Mouse (Mus musculus): ENCODE measurements around the gene Gm5089. TPM values are rescaled to one million over a fixed set of nuclear protein-coding genes. Genes with fewer than 3 reads are reported as not detected.
"Not testable (repeated sequence)": the region's sequence is repeated elsewhere in the genome, so short reads cannot be mapped to it uniquely, and the experiment has no call there.

Gene Gm5089
- total RNA-seq, 2 experiments from 2014 or later = not detected

DNA sequence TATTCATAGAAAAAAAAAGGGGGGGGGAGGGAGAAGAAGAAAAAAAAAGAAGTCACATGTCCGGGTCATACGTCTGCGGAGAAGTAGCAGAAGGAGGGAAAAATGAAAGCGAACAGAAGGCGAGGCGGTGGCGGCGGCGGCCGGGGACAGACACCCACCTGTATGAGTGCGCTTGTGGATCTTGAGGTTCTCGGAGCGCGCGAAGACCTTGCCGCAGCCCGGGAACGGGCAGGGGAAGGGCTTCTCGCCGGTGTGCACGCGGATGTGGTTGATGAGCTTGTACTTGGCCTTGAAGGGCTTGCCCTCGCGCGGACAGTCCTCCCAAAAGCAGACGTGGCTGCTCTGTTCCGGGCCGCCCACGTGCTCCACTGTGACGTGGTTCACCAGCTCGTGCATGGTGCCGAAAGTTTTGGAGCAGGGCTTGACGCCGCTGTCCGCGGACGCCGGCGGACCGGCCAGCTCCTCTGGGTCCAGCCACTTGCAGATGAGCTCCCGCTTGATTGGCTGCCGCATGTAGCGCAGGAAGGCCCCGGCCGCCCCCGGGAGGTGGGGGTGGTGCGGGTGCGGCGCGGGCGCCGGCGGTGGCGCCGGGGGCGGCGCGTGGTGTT lies 12.9 kb upstream of the Gm5089 start:
- DNase-seq = not testable (repeated sequence)

DNA sequence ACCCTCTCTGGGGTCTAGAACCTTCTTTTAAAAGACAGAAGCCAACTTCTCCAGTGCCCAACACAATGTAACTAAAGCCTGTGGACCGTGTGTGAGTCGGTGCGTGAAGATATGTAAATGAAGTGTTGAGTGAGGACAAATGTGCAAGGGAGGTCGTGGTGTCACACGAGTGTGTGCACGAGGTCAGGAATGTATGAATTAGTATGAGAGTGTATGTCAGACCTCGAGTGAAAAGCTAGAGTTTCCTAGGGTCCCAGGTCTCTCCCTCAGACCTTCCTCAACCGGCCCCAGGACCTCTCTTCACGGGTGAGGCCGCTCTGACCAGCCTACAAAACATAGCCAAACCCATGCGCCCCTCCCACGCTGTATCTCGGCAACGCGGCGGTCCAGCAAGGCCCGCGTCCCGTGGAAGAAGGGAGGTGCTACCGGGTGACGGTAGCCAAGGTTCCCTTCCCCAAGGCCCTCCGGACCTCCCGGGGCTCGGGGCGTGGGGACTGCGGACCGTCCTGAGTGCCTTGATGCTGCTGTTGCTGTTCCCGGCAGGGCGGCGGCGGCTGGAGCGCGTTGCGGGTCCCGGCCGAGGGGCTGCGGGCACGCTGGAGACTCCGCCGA lies 12.3 kb upstream of the Gm5089 start:
- no peak for DNase-seq

DNA sequence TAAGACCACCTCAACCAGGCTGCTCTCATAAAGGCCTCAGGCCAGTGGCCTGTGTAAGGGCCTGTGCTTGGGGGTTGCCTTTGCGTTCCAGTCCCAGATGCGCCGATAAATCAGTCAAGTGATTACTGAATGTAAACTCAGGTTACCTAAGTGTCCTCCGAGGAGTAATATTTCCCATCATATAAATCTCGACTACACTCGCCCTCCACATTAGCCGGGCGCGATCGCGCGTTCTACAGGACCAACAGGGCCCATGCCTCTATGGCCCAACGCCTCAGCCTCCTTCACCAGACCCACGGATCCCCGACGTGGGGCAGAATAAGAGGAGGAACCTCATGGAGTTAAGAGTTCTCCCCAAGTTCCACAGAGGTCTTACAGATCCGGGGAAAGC lies 11.8 kb upstream of the Gm5089 start:
- DNase-seq = no peak

DNA sequence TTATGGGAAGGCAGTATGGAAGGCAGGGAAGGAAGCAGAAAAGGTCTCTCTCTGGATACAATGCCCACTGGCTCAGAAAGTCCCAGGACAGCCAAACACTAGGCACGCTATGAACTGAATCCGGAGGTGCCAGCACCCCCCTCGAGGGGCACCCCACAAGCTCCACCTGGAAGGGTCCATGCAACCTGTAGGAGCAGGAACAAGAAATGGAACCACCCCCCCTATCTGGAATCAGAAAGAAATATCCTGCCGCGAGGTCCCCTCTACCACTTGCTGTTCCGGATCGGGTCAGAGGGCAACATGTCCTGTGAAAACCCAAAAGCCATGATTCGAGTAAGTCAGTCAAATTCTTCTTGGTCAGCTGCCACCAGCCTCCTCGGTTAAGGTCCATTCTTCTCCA lies 11.1 kb upstream of the Gm5089 start:
- DNase-seq = no peak

- no peak for DNase-seq
These were observed 10.6 kb upstream of the Gm5089 start for GRCm38 (mm10) chr14:122461500-122461899.

- DNase-seq = no peak
These were observed 9.3 kb upstream of the Gm5089 start for GRCm38 (mm10) chr14:122460226-122460625.

- DNase-seq = no peak
These were observed 8.9 kb upstream of the Gm5089 start for GRCm38 (mm10) chr14:122459776-122460175.

GRCm38 (mm10) chr14:122459332-122459731 lies 8.4 kb upstream of the Gm5089 start:
- DNase-seq = not testable (repeated sequence)

DNA sequence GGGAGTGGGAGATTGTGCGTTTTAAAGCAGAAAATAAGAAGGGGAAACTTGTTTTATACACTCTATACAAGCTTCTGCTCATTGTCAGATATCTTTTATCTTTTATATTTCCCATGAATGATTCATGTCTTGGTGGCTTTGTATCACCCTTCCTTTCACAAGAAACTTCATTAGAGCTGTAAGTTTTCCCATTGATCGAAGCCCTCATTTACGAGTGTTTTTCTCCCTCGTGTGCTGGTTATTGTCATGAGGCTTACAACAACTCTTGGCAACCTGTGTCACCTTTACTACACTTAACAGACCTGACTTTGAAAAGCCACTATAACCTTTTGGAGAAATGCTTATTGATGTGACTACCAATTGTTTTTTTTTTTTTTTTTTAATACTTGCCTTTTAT lies 4.6 kb upstream of the Gm5089 start:
- no peak for DNase-seq

DNA sequence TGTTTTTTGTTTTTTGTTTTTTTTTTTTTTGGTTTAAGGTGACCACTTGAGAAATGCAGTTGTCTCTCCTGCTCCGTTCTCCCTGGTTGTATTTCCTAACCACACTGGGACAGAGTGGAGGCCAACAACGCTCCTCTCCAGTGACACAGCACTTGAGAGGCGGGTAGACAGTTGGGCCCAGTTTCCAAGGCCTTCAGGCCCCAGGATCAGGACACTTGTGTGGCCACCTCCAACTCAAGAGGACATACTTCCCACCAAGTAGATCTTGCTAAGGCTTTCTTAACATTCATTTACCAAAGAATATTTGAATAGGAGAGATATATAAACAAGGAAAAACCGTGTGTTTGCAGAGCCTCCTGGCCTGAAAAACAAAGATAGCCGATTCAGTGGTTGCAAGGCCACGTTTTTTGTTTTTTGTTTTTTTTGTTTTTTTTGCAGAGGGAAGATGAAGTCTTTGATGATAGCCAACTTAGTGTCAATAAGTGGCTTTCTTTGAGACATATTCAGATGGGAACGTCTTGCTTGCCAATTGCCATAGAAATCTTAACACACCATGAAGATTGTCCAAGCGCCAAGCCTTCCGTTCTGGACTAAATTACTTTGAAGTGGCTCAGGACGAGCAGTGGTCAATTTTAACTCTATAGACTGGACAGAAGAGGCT lies 4.1 kb upstream of the Gm5089 start:
- DNase-seq = no peak

DNA sequence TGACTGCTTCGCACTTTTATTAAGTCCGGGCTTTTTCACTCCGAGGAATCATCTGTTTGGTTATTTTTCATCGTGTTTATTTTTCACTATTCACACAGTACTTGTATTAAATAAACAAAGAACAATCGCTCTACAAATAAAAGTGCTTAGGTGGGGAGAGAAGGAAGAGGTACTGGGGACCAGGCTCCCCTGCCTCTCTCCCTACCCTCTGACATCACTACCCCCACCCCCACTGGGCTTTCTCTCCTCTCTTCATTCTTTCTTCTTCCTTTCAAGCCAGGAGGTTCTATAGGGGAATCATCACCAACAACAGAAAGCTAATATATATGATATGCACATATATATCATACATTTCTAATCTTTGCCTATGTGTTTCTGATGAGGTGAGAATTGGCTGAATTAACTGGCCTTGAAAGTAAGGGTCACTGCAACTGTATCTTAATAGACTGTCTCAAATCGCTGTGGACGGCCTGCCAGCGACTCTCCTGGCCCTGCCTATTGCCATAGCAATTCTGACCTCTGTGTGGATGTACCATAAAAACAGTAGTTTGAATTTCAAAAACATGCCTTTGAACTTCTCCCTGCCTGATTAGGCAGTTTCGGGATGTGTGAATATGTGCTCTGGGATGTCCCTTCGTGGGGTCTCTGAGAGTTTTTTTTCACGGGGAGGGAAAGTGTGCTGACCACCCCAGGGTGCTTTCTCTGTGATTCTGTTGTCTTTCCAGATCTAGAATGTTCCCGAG lies 3.3 kb upstream of the Gm5089 start:
- no peak for DNase-seq

DNA sequence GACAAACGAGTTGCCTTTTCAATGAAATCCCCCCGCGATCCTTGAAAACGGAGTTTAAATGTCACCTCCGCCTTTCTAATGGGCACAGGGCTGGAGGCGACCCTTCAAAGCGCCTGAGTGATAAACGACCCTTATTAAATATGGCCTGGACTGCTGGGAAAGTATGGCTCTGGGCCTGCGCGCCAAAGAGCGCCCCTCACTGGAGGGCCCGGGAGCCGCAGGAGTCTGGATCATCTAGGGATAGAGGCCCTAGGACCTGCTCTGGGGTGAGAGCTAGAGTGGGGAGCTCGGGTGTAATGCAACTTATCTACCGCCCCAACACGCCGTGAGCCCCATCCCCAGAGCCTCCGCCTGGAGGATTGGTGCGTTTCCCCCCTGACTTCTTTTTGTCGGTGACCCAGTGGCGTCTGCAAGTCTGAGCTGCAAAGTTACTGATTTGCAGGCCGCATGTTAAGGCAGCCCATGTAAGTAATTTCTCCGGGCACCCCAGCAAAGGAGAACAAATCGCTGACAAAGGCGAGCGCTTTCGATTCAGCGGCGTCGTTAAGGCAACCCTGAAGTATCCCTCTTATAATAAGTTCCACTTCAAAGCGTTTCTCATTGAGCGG lies 2.6 kb upstream of the Gm5089 start:
- DNase-seq = no peak

DNA sequence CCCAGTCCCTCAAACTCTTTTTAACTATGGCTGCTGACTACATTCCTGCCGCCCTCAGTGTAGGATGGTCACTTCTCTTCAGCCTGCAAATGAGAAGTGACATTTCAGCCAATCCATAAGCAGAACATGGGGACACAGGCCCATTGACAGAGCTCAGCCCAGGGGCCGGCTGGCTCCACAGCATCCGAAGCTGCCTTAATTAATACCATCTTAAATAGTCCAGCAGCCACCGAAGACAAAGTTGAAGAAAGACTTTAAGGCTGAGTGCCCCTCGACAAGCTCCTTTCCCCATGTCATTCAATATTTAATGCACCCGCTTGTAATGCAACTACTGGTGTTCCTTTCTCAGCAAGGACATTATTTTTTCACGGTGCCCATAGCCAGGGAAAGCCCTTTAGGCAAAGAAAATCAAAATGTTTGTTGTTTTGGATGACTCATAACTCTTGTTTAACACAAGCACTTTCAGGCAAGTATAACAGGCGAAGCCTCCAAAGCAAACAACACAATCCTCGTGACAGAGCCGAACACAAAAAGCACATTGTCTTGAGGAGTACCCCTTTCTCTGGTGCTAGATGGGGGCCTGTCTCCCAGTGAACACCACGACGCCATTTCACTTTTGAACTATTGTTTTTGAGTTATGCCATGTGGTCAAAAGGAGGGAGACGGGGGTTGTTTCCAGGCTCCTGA lies 1.9 kb upstream of the Gm5089 start:
- DNase-seq = no peak

GRCm38 (mm10) chr14:122451551-122452145 lies 733 bp upstream of the Gm5089 start:
- no peak for DNase-seq

GRCm38 (mm10) chr14:122449601-122450495 lies 1.1 kb downstream of the Gm5089 start:
- DNase-seq = no peak

DNA sequence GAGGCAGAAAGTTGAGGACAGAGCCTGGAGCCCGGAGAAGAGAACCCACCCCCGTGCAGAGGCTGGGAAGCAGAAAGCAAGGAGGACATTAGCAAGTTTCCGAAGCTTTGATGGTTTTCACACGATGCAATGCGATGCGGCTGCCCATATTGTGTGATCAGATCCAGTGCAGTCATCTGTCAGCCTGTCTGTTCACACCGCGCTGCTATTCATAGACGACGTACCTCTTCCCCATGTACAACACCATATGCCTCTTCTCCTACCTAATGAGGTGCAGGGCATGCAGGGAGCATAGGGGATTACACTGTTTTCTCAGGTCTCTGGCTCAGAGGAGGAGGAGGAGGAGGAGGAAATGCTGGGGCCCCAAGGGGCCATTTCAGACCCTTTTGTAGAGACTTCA lies 14.1 kb downstream of the Gm5089 start:
- DNase-seq = no peak

GRCm38 (mm10) chr14:122434039-122434438 lies 16.9 kb downstream of the Gm5089 start:
- DNase-seq = no peak

DNA sequence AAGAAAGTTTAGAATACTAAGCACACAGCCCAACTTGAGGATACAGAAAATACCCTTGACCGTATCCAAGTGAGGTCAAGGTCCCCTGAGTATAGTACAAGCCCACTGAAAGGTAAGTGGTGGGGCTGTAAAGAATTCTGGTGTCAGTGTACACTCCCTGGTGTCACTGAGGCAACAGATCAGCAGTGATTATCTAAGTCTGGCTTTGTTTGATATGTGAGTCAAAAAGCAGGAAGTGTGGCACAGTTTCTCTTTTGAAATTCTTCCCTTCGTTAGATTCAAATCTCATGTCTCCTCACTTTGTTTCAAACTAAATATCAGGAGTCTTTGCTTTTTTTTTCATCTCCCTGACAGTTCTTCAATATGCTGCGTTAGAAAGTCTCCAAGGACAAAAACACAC lies 18.4 kb downstream of the Gm5089 start:
- no peak for DNase-seq

- DNase-seq = no peak
These were observed 23.3 kb downstream of the Gm5089 start for GRCm38 (mm10) chr14:122427654-122428053.

DNA sequence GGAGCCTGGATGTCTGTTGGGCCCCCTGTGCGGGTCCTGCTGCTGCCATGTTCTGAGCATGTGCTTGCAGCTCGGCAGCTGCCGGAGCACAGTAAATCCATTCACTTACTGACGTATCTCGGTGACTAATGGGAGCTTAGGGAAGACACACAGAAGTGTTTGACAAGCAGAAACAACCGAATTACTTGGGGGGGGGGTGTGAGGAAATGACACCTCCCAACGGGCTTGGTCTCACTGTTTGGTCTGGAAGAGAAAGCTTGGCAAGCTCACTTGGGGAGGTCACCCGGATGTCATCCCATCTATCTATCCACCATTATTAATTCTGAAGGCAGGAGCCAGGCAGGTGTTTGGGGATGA lies 23.7 kb downstream of the Gm5089 start:
- no peak for DNase-seq

All from adrenal gland, postnatal 10 days (tissue).